Mouse (Mus musculus) stomach, embryonic 14.5 days (tissue): ENCODE data around the gene Ap1m2. TPM values are rescaled to one million over a fixed set of nuclear protein-coding genes. Genes with fewer than 3 reads are reported as not detected.

Source experiments
- ATAC-seq: fragments of 200-750 bp; cut with Nextera tagmentation; 2 replicates; pipeline ENCODE4 v1.8.0; 2017; ENCODE audit warnings: low read depth, moderate TSS enrichment; ENCODE audit not compliant: insufficient number of reproducible peaks, insufficient read depth, low FRiP score
- H3K27ac ChIP-seq: fragments of 300-500 bp; sonication (generic); 2 replicates; pipeline ENCODE4 v1.5.1; 2014; ENCODE audit warnings: mild to moderate bottlenecking, low read length, moderate library complexity, mixed read lengths
- H3K27me3 ChIP-seq: fragments of 300-500 bp; sonication (generic); 2 replicates; pipeline ENCODE4 v1.6.1; 2014; ENCODE audit warnings: low read length, control low read depth, mixed read lengths; ENCODE audit not compliant: control insufficient read depth, insufficient read depth
- H3K36me3 ChIP-seq: fragments of 300-500 bp; sonication (generic); 2 replicates; pipeline ENCODE4 v1.6.1; 2014; ENCODE audit warnings: mild to moderate bottlenecking, control low read depth, low read length, moderate library complexity, mixed read lengths; ENCODE audit not compliant: control insufficient read depth, insufficient read depth
- H3K4me1 ChIP-seq: fragments of 300-500 bp; sonication (generic); 2 replicates; pipeline ENCODE4 v1.6.1; 2014; ENCODE audit warnings: low read length, control low read depth, mixed read lengths; ENCODE audit not compliant: control insufficient read depth, insufficient read depth
- H3K4me2 ChIP-seq: fragments of 300-500 bp; sonication (generic); replicated peaks from 2 replicates; pipeline ENCODE4 v1.6.1; 2014; ENCODE audit warnings: low read depth, low read length, control low read depth
- H3K4me3 ChIP-seq: fragments of 300-500 bp; sonication (generic); 2 replicates; pipeline ENCODE4 v1.5.1; 2014; ENCODE audit warnings: low read depth, low read length, control low read depth
- H3K9ac ChIP-seq: fragments of 300-500 bp; sonication (generic); replicated peaks from 2 replicates; pipeline ENCODE4 v1.6.1; 2014; ENCODE audit warnings: low read depth, mild to moderate bottlenecking, control low read depth, low read length, moderate library complexity, mixed read lengths
- H3K9me3 ChIP-seq: fragments of 300-500 bp; sonication (generic); 2 replicates; pipeline ENCODE4 v1.6.1; 2016; ENCODE audit warnings: low read depth, low read length, control low read depth; ENCODE audit not compliant: control insufficient read depth
- WGBS: fragments of 180-500 bp; shearing (Covaris S2); extraction: QIAGEN DNeasy Blood & Tissue Kit; methylation state at CpG from one replicate; pipeline ENCODE4 v1.1.7; 2014; 5-methylcytosine and 5-hydroxymethylcytosine counted together
- polyA plus RNA-seq: library from polyadenylated mRNA; unstranded; fragments of >200 nt; fragmentation: Nextera tagmentation; extraction: Ambion mirVana; gene quantifications from 2 replicates; pipeline ENCODE4 v1.2.1, GENCODE M21; 2014

Gene Ap1m2
- polyA plus RNA-seq: 54.4 and 55.8 TPM in 2 replicates

- peak within 1 kb of the TSS; percentile 30; the same call in 1 of the 2 replicates for H3K9ac ChIP-seq
- WGBS: 9% methylated on average over 35 of the region's 35 CpGs
- peaks cover 7% of the 10 kb centered on the region; the same call in 1 of the 2 replicates for H3K27me3 ChIP-seq
- H3K36me3 ChIP-seq: no peaks in the 10 kb centered on the region
- peak within 1 kb of the TSS; percentile 36 for H3K4me3 ChIP-seq
- ATAC-seq: peak; percentile 46; the same call in 1 of the 2 replicates
- no peaks in the 10 kb centered on the region for H3K9me3 ChIP-seq
- no peak within 1 kb of the TSS for H3K27ac ChIP-seq
- H3K4me2 ChIP-seq: peak within 1 kb of the TSS; percentile 25
- no peaks in the 10 kb centered on the region for H3K4me1 ChIP-seq
Measured at GRCm38 (mm10) chr9:21312134-21312533, at the start of gene Ap1m2. Gene Ap1m2 (minus strand): TSS chr9:21312337.

- H3K4me1 ChIP-seq: no peaks in the 10 kb centered on the region
- ATAC-seq: peak; percentile 70; the same call in 1 of the 2 replicates
- peaks cover 12% of the 10 kb centered on the region for H3K36me3 ChIP-seq
- H3K4me3 ChIP-seq: no peak overlapping the region
- H3K9me3 ChIP-seq: no peaks in the 10 kb centered on the region
- H3K27ac ChIP-seq: no peak overlapping the region
- H3K9ac ChIP-seq: no peak overlapping the region
- H3K27me3 ChIP-seq: no peaks in the 10 kb centered on the region
- H3K4me2 ChIP-seq: no peak overlapping the region
- 0% methylated on average over 1 of the region's 1 CpGs for WGBS
Measured at GRCm38 (mm10) chr9:21356981-21357718, 45.0 kb upstream of the Ap1m2 start.

GRCm38 (mm10) chr9:21354796-21355195, 42.7 kb upstream of the Ap1m2 start:
- Histone ChIP-seq H3K9ac (no peak overlapping the region), H3K4me2 (no peak overlapping the region), H3K36me3 (peaks cover 22% of the 10 kb centered on the region), H3K4me1 (no peaks in the 10 kb centered on the region), H3K4me3 (no peak overlapping the region), H3K27ac (no peak overlapping the region), H3K9me3 (no peaks in the 10 kb centered on the region), H3K27me3 (no peaks in the 10 kb centered on the region)
- ATAC-seq: no peak
- WGBS: 90% methylated on average over 6 of the region's 6 CpGs

- 57% methylated on average over 2 of the region's 2 CpGs for WGBS
- H3K9ac ChIP-seq: no peak overlapping the region
- H3K27me3 ChIP-seq: no peaks in the 10 kb centered on the region
- H3K36me3 ChIP-seq: peaks cover 35% of the 10 kb centered on the region
- H3K9me3 ChIP-seq: no peaks in the 10 kb centered on the region
- no peak overlapping the region for H3K4me2 ChIP-seq
- no peaks in the 10 kb centered on the region for H3K4me1 ChIP-seq
- no peak overlapping the region for H3K27ac ChIP-seq
- H3K4me3 ChIP-seq: no peak overlapping the region
- ATAC-seq: no peak
Measured at GRCm38 (mm10) chr9:21353373-21353686, 41.2 kb upstream of the Ap1m2 start.

- ATAC-seq: no peak
- Histone ChIP-seq H3K27ac (no peak overlapping the region), H3K9me3 (no peaks in the 10 kb centered on the region), H3K4me2 (no peak overlapping the region), H3K4me1 (no peaks in the 10 kb centered on the region), H3K9ac (no peak overlapping the region), H3K36me3 (peaks cover 41% of the 10 kb centered on the region), H3K27me3 (no peaks in the 10 kb centered on the region), H3K4me3 (no peak overlapping the region)
- 43% methylated on average over 20 of the region's 20 CpGs for WGBS
Measured at GRCm38 (mm10) chr9:21352463-21353372, 40.6 kb upstream of the Ap1m2 start.

GRCm38 (mm10) chr9:21351702-21352377, 39.7 kb upstream of the Ap1m2 start:
- peaks cover 47% of the 10 kb centered on the region for H3K36me3 ChIP-seq
- no peak for ATAC-seq
- no peaks in the 10 kb centered on the region for H3K9me3 ChIP-seq
- H3K27ac ChIP-seq: no peak overlapping the region
- no peak overlapping the region for H3K4me3 ChIP-seq
- no peaks in the 10 kb centered on the region for H3K27me3 ChIP-seq
- no peak overlapping the region for H3K4me2 ChIP-seq
- WGBS: 90% methylated on average over 4 of the region's 4 CpGs
- H3K9ac ChIP-seq: no peak overlapping the region
- H3K4me1 ChIP-seq: no peaks in the 10 kb centered on the region

- peaks cover 51% of the 10 kb centered on the region for H3K36me3 ChIP-seq
- no peak for ATAC-seq
- WGBS: 85% methylated on average over 7 of the region's 7 CpGs
- no peak overlapping the region for H3K27ac ChIP-seq
- no peak overlapping the region for H3K4me3 ChIP-seq
- H3K4me1 ChIP-seq: no peaks in the 10 kb centered on the region
- H3K9me3 ChIP-seq: no peaks in the 10 kb centered on the region
- no peak overlapping the region for H3K4me2 ChIP-seq
- no peak overlapping the region for H3K9ac ChIP-seq
- H3K27me3 ChIP-seq: no peaks in the 10 kb centered on the region
Measured at GRCm38 (mm10) chr9:21351178-21351577, 39.0 kb upstream of the Ap1m2 start.

GRCm38 (mm10) chr9:21348152-21348551, 36.0 kb upstream of the Ap1m2 start:
- Histone ChIP-seq H3K4me1 (no peaks in the 10 kb centered on the region), H3K36me3 (peaks cover 59% of the 10 kb centered on the region), H3K9ac (no peak overlapping the region), H3K27ac (no peak overlapping the region), H3K27me3 (no peaks in the 10 kb centered on the region), H3K4me2 (no peak overlapping the region), H3K9me3 (no peaks in the 10 kb centered on the region), H3K4me3 (no peak overlapping the region)
- 90% methylated on average over 3 of the region's 3 CpGs for WGBS
- no peak for ATAC-seq
